Mouse (Mus musculus) activated CD4-positive, CD25-positive, alpha-beta regulatory T cell (primary cell): ENCODE results near the gene Mlec. TPM values are rescaled to one million over a fixed set of nuclear protein-coding genes. Genes with fewer than 3 reads are reported as not detected.

Source experiments
- polyA plus RNA-seq, 2 experiments: library from polyadenylated mRNA; unstranded; fragments of 100-300 nt; shearing (Covaris generic); gene quantifications; one replicate each; pipeline ENCODE4 v1.2.1; 2017

Mlec gene
- 10 to 100 TPM; 52.9 to 86.0 TPM for polyA plus RNA-seq

DNA sequence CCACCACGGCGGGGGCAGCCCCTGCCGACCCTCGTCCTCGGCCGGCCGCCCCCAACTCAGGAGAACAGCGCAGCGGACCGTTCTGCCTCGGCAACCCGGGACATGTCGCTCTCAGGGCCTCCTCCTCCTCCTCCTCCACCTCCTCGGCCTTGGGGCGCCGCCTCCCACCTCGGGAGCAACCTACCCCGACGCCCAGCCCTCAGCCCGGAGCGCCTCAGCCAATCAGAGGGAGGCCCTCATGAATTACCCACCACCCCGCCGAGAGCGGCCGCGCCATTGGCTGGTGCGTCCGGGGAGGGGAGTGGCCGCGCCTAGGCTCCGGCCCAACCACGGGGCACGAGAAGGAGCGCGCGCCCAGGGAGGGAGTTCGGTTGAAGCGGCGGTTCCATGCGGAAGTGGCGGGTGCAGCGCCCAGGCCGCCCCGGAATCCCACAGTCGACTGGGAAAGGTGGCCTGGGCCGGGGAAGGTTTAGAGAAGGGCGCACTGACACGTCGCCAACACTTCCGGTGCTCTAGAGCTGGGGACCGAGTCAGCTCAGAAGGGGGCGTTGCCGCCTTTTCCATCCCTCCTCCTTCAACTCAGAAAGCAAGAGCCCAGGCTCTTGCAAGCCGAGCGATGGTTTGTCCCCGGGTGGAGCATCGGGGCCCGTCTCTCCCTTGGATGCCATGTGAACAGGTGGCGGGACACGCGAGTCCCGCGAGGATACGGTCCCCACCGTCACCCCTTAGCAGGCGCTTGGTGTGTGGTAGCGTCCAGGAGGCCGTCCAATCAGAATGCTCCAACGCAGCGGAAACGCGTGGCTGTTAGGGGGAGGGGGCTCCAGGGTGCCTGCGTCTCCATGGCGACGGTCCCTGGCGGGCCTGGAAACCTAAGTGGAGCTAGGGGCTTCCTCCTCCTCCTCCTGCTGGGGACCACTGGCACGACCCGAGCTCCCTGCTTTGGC lies at the start of gene Mlec:
TSS of gene Mlec (minus strand) at position 140 of the 944 bp plus-strand sequence.

DNA sequence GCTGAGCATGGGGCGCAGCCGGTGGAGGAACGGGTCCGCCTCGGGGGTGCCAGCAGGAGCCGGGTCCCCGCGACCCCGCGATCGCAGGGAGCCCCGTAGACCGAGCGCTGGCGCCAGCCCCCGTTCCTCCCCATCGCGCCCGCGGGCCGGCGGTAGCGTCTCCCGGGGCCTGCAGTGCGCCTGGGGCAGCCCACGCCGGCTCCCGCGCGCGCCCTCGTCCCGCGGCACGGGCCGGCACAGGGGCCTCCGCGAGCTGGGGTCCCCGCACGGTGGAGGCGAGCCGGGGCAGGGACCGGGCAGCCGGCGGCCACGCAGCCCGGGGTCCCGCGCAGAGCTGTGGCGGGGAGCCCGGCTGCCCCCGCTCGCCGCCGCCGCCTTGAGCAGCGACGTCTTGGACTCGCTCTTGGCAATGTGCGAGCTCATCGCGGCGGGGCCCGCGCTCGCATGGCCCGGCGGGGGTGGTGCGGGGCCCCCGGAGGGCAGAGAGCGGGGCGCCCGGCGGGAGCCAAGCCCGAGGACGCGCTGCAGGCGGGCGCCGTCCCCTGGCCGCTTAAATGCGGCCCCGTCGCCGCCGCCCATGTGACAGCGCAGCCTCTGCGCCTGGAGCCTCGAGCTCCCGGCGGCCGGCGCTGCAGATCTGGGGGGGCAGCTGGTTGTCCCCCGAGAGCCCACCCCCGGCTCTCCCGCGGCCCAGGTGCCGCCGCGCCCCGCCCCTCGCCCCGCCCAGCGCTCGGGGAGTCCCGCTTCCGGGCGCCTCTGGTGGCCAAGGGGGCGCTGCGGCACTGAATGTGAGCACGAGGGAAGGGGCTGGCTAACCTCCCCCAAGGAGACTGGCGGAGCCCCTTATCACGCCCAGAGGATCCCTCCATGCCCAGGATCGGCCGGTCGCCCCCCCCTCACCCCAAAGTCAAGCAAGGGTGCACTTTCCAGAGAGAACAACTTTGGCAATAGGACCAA lies 36.0 kb upstream of the Mlec start, which contains the start of gene Cabp1:
TSS of gene Cabp1 (minus strand) at position 713 of the 957 bp plus-strand sequence.

DNA sequence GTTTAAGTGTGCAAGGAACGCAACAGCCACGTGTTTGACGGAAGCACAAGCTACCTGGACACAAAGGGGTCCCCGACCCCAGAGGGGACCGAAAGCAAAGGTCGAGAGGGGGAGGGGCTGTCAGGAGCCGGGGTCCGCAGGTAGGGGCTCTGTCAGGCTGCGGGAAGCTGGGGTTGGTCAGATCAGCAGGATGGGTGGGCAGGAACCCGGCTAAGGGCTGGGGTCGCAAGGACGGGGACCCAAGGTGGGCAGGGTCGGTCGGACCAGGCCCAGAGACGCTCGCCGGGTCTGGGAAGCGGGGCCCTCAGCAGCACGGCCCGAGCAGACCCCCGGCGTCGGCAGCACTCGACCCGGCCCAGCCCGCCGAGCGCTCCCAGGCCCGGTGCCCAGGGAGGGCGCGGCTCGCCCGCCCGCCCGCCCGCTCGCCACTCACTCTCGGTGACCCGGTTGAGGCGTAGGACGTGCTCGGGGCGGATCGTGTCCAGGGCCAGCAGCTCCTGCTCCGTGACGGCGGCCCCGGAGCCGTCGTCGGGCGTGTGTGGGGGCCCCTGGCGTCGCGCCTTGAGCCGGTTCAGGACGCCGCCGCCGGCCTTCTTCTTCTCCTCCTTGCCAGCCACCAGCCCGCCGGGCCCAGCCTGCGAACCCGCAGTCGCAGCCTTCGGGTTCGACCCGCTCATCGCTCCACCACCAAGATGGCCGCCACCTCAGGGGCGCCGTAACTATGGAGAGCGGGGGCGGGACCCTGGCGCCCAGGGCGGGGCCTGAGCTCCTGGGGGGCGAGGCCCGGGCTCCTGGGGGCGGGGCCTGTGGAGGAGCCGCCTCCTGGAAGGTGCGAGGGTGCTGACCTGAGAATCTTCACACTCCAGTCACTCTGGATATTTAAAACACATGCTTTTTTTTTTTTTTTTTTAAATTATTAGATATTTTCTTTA lies 23.5 kb downstream of the Mlec start, which contains the start of gene Unc119b:
TSS of gene Unc119b (minus strand) at position 742 of the 932 bp plus-strand sequence.

DNA sequence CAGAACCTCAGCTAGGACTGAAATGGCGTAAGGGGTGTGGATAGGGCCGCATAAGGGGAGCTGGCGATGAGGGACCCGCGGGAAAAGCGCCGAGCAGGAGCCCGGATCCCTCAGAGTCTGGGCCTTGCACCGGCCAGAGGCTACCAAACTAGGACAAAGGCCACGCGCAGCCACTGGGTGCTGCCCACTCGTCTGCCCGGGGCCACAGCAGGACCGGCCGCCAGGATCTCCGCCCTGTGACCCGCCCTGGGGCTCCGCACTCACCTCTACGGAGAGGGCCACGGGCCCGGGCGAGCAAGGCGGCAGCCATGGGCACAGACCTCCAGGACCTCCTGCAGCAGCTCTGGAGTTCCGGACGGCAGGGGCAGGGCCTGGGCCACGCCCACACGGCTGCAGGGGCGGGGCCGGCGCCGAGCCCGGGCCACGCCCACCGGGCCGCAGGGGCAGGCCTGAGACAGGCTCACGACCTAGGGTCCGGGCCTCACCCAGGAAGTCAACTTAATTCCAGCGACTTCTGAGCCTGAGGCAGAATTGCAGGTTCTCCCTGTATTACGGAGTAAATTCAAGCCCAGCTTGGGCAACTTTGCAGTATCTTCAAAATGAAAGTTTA lies 38.9 kb downstream of the Mlec start, which contains the start of gene Acads:
TSS of gene Acads (minus strand) at position 386 of the 610 bp plus-strand sequence.

DNA sequence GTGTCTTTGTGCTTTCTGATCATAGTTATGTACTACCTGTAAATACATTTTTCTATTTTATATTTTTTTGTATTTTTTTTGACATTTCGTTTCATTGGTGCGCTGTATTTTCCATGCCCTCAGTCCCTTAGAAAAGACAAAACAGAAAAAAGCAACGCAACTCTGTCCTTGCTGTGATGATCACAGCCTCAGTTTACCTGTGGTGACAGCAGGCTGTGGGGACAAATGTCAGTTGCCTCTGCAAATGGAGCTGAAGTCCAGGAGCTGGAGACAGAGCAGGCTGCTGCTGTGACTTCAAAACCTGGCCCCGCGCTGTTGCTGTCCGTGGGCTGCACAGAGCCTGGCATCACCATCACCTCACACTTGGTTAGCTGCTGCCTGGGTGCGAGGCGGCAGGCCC lies 59.8 kb downstream of the Mlec start, which contains the start of gene Gm10401:
TSS of gene Gm10401 (minus strand) at position 101 of the 400 bp plus-strand sequence.

Other genes with a start within 250 kb of the Mlec start
- gene Oasl1, start 234.9 kb downstream of the Mlec start, polyA plus RNA-seq = 1 to 10 TPM; 1.9 to 6.5 TPM
- 10 to 100 TPM; 44.6 to 56.6 TPM for gene 2210016L21Rik, start 216.0 kb downstream of the Mlec start, polyA plus RNA-seq
- under 1 TPM; 0.05 to 0.06 TPM for gene Hnf1a, start 187.1 kb downstream of the Mlec start, polyA plus RNA-seq
- gene Sppl3, start 147.0 kb downstream of the Mlec start, polyA plus RNA-seq = 10 to 100 TPM; 55.5 to 58.1 TPM
- gene Gm10401, start 59.9 kb downstream of the Mlec start, polyA plus RNA-seq = not detected
- gene Acads, start 38.8 kb downstream of the Mlec start, polyA plus RNA-seq = 10 to 100 TPM; 43.3 to 48.4 TPM
- gene Unc119b, start 23.2 kb downstream of the Mlec start, polyA plus RNA-seq = 10 to 100 TPM; 50.5 to 65.3 TPM
- gene Cabp1, start 36.2 kb upstream of the Mlec start, polyA plus RNA-seq = under 1 TPM; 0.29 to 0.76 TPM
- gene Pop5, start 77.7 kb upstream of the Mlec start, polyA plus RNA-seq = 100 to 1,000 TPM; 160 to 229 TPM
- gene Rnf10, start 114.7 kb upstream of the Mlec start, polyA plus RNA-seq = 100 to 1,000 TPM in 1 of 2 experiments, 10 to 100 TPM in 1; 91.3 to 145 TPM
- gene Coq5, start 121.5 kb upstream of the Mlec start, polyA plus RNA-seq = 10 to 100 TPM; 28.5 to 38.5 TPM
- 100 to 1,000 TPM; 438 to 603 TPM for gene Dynll1, start 142.8 kb upstream of the Mlec start, polyA plus RNA-seq
- 100 to 1,000 TPM; 126 to 162 TPM for gene Srsf9, start 169.0 kb upstream of the Mlec start, polyA plus RNA-seq
- gene Gatc, start 183.0 kb upstream of the Mlec start, polyA plus RNA-seq = 10 to 100 TPM; 20.3 to 23.1 TPM
- 10 to 100 TPM; 43.1 to 47.1 TPM for gene Triap1, start 183.0 kb upstream of the Mlec start, polyA plus RNA-seq
- gene Cox6a1, start 190.8 kb upstream of the Mlec start, polyA plus RNA-seq = 100 to 1,000 TPM; 570 to 585 TPM